Mouse (Mus musculus) spleen, adult 2 months (tissue): ENCODE results near the gene Calcr. TPM values are rescaled to one million over a fixed set of nuclear protein-coding genes. Genes with fewer than 3 reads are reported as not detected.

ENCODE experiments used
- DNase-seq, 2 experiments: peaks; one replicate each; pipeline versions ENCODE4 v3.0.0 to v3.0.0-alpha.2; 2012 to 2021; ENCODE audit warnings: low spot score in 2 of 2, low read depth in 1 of 2
- H3K27ac ChIP-seq: fragments of 200-500 bp; 2 replicates; pipeline ENCODE4 v1.5.1; 2012; ENCODE audit warnings: low read length, inconsistent platforms; ENCODE audit not compliant: insufficient read depth
- H3K27me3 ChIP-seq: fragments of 200-500 bp; 2 replicates; pipeline ENCODE4 v1.6.1; 2012; ENCODE audit warnings: mild to moderate bottlenecking, moderate library complexity, low read length, inconsistent platforms; ENCODE audit not compliant: control insufficient read depth, insufficient read depth
- H3K36me3 ChIP-seq: fragments of 200-500 bp; 2 replicates; pipeline ENCODE4 v1.6.1; 2012; ENCODE audit warnings: mild to moderate bottlenecking, low read length, inconsistent platforms; ENCODE audit not compliant: control insufficient read depth, insufficient read depth
- H3K4me1 ChIP-seq: fragments of 200-500 bp; 2 replicates; pipeline ENCODE4 v1.6.1; 2011; ENCODE audit warnings: inconsistent platforms; ENCODE audit not compliant: control insufficient read depth, insufficient read depth, insufficient read length
- H3K4me3 ChIP-seq: fragments of 200-500 bp; 2 replicates; pipeline ENCODE4 v1.5.1; 2011; ENCODE audit warnings: mild to moderate bottlenecking, inconsistent platforms; ENCODE audit not compliant: insufficient read depth, insufficient read length; ENCODE audit errors: extremely low read depth
- CTCF ChIP-seq: fragments of 200-500 bp; IDR thresholded peaks from 2 replicates; pipeline ENCODE4 v1.5.1; 2011; ENCODE audit warnings: mild to moderate bottlenecking, inconsistent platforms; ENCODE audit not compliant: insufficient read depth, insufficient read length, insufficient replicate concordance; ENCODE audit errors: extremely low read depth
- POLR2A ChIP-seq: fragments of 200-500 bp; IDR thresholded peaks from 2 replicates; pipeline ENCODE4 v1.6.1; 2011; ENCODE audit warnings: low read depth, low read length, inconsistent platforms
- WGBS: fragments of 180-500 bp; shearing (Covaris S2); methylation state at CpG from one replicate; pipeline ENCODE4 v1.1.7; 2018; 5-methylcytosine and 5-hydroxymethylcytosine counted together
- polyA plus RNA-seq: library from polyadenylated mRNA; depleted of rRNA; stranded (reverse); fragments of >200 nt; gene quantifications from 2 replicates; pipeline ENCODE4 v1.2.3, GENCODE M21; 2012; rRNA removed

Calcr gene
- not detected in 2 replicates for polyA plus RNA-seq

- WGBS = 7% methylated on average over 12 of the region's 12 CpGs
- Histone ChIP-seq H3K27me3 (no peaks in the 10 kb centered on the region), H3K4me1 (no peaks in the 10 kb centered on the region), H3K4me3 (no peak within 1 kb of the TSS), H3K36me3 (no peaks in the 10 kb centered on the region), H3K27ac (no peak within 1 kb of the TSS)
- DNase-seq = no peak
- TF ChIP-seq POLR2A = no peak
- TF ChIP-seq CTCF = no peak
These were observed at the start of gene Calcr for GRCm38 (mm10) chr6:3764230-3764764. TSS of gene Calcr (minus strand) at chr6:3764714.

GRCm38 (mm10) chr6:3767485-3767884 is 3.0 kb upstream of the Calcr start:
- TF ChIP-seq CTCF (no peak), POLR2A (no peak)
- Histone ChIP-seq H3K4me3 (no peak overlapping the region), H3K27me3 (no peaks in the 10 kb centered on the region), H3K36me3 (no peaks in the 10 kb centered on the region), H3K27ac (no peak overlapping the region), H3K4me1 (no peaks in the 10 kb centered on the region)
- 78% methylated on average over 2 of the region's 2 CpGs for WGBS
- no peak for DNase-seq

GRCm38 (mm10) chr6:3763171-3763967 is 1.1 kb downstream of the Calcr start:
- no peak for TF ChIP-seq CTCF
- TF ChIP-seq POLR2A = no peak
- H3K27ac ChIP-seq = no peak overlapping the region
- 2% methylated on average over 38 of the region's 39 CpGs for WGBS
- H3K27me3 ChIP-seq = no peaks in the 10 kb centered on the region
- no peak overlapping the region for H3K4me3 ChIP-seq
- no peaks in the 10 kb centered on the region for H3K36me3 ChIP-seq
- no peaks in the 10 kb centered on the region for H3K4me1 ChIP-seq
- DNase-seq = no peak

- H3K4me3 ChIP-seq = no peak overlapping the region
- no peaks in the 10 kb centered on the region for H3K27me3 ChIP-seq
- WGBS = 75% methylated on average over 3 of the region's 3 CpGs
- H3K4me1 ChIP-seq = no peaks in the 10 kb centered on the region
- TF ChIP-seq POLR2A = no peak
- TF ChIP-seq CTCF = no peak
- H3K27ac ChIP-seq = no peak overlapping the region
- DNase-seq = no peak
- H3K36me3 ChIP-seq = no peaks in the 10 kb centered on the region
These were observed 12.9 kb downstream of the Calcr start for GRCm38 (mm10) chr6:3751576-3751975.

- H3K36me3 ChIP-seq = no peaks in the 10 kb centered on the region
- H3K27ac ChIP-seq = no peak overlapping the region
- no peak for TF ChIP-seq CTCF
- no peak for TF ChIP-seq POLR2A
- no peaks in the 10 kb centered on the region for H3K27me3 ChIP-seq
- no peak for DNase-seq
- 16% methylated on average over 5 of the region's 5 CpGs for WGBS
- no peak overlapping the region for H3K4me3 ChIP-seq
- no peaks in the 10 kb centered on the region for H3K4me1 ChIP-seq
These were observed 14.9 kb downstream of the Calcr start for GRCm38 (mm10) chr6:3749624-3750023.

GRCm38 (mm10) chr6:3745546-3745945 is 19.0 kb downstream of the Calcr start:
- WGBS = 14% methylated on average over 2 of the region's 2 CpGs
- Histone ChIP-seq H3K4me1 (no peaks in the 10 kb centered on the region), H3K27ac (no peak overlapping the region), H3K36me3 (no peaks in the 10 kb centered on the region), H3K27me3 (no peaks in the 10 kb centered on the region), H3K4me3 (no peak overlapping the region)
- no peak for TF ChIP-seq CTCF
- TF ChIP-seq POLR2A = no peak
- no peak for DNase-seq
